Mouse (Mus musculus) E14TG2a.4 (cell line): ENCODE data around the gene Tln2.
A peak's percentile ranks its signal among the peaks of the same experiment; 100 is the strongest.

Experiments
- H3K27me3 ChIP-seq: 2 replicates; pipeline ENCODE4 v1.6.1; 2014; ENCODE audit warnings: low read length, control low read depth; ENCODE audit not compliant: insufficient read depth
- H3K36me3 ChIP-seq: 2 replicates; pipeline ENCODE4 v1.6.1; 2014; ENCODE audit warnings: low read length, control low read depth; ENCODE audit not compliant: insufficient read depth
- H3K4me1 ChIP-seq: replicated peaks from 2 replicates; pipeline ENCODE4 v1.6.1; 2014; ENCODE audit warnings: low read depth, low read length, control low read depth
- H3K4me3 ChIP-seq: replicated peaks from 2 replicates; pipeline ENCODE4 v1.5.1; 2014; ENCODE audit warnings: mild to moderate bottlenecking, low read length
- H3K9me3 ChIP-seq: 2 replicates; pipeline ENCODE4 v1.6.1; 2014; ENCODE audit warnings: low read length, control low read depth
- CTCF ChIP-seq: conservative IDR thresholded peaks from 2 replicates; pipeline ENCODE4 v1.5.1; 2014; ENCODE audit warnings: low read length
- NANOG ChIP-seq: IDR thresholded peaks from 2 replicates; pipeline ENCODE4 v1.6.1; 2014; ENCODE audit warnings: borderline replicate concordance, low read length, mixed read lengths
- POU5F1 ChIP-seq: IDR thresholded peaks from 2 replicates; pipeline ENCODE4 v1.6.1; 2014; ENCODE audit warnings: low read length, borderline replicate concordance

The Tln2 gene

DNA sequence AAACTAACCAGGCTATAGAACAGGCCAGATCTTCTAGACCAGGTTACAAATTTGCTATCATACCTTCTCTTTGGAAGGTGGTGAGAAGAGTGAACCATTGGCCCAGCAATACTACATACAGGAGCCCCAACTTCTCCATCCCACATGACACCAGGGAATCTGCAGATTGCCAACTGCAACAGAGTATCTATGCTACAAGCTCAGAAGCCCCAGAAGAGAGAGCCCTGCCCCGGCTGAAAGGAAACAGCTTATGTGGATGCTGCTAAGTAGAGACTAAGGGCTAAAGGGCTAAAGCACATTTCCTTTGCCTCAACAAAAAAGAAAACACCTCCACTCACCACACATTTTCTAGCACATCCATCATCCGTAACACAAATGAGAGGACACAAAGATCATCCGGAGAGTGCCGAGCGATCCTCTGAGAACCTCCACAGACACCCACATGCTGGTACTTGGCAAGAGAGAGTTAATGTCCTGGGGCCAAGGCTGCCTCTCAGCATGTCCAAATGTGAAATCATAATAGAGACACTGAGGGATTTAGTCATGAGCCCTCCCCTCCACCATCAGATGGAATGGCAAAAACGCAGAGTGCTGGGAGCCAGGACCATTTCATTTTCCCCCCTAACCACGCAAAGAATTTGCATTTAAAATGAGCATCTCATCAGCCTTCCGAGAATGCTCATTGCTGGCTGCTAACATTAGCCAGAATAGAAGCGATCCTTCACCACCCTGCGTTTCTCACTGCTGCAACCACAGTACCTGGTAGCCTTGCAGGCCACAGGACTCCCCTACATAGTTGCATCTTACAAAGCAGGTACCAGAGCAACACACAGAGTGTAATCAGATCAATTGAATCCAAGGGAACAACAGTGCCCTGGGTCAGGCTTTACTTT, 13.5 kb upstream of the Tln2 start:
- Histone ChIP-seq H3K4me3 (no peak overlapping the region), H3K27me3 (no peaks in the 10 kb centered on the region), H3K36me3 (peaks cover 4% of the 10 kb centered on the region; the same call in 1 of the 2 replicates), H3K4me1 (peaks cover 15% of the 10 kb centered on the region), H3K9me3 (peaks cover 5% of the 10 kb centered on the region; the same call in 1 of the 2 replicates)
- TF ChIP-seq NANOG (no peak), CTCF (no peak), POU5F1 (no peak)

GRCm38 (mm10) chr9:67565801-67566258, 6.3 kb upstream of the Tln2 start:
- no peak overlapping the region for H3K4me3 ChIP-seq
- H3K27me3 ChIP-seq, result no peaks in the 10 kb centered on the region
- TF ChIP-seq NANOG (no peak), CTCF (no peak), POU5F1 (no peak)
- no peaks in the 10 kb centered on the region; the same call in 1 of the 2 replicates for H3K36me3 ChIP-seq
- no peaks in the 10 kb centered on the region; the same call in 1 of the 2 replicates for H3K4me1 ChIP-seq
- H3K9me3 ChIP-seq, result no peaks in the 10 kb centered on the region

- peak overlapping the region; percentile 13; the same call in 1 of the 2 replicates for H3K4me3 ChIP-seq
- peaks cover 15% of the 10 kb centered on the region; the same call in 1 of the 2 replicates for H3K36me3 ChIP-seq
- H3K4me1 ChIP-seq, result peaks cover 52% of the 10 kb centered on the region
- H3K9me3 ChIP-seq, result peaks cover 8% of the 10 kb centered on the region
- no peaks in the 10 kb centered on the region for H3K27me3 ChIP-seq
- TF ChIP-seq POU5F1, result no peak
- TF ChIP-seq CTCF, result no peak
- TF ChIP-seq NANOG, result no peak
Observed at GRCm38 (mm10) chr9:67549811-67550501, 9.5 kb downstream of the Tln2 start.

GRCm38 (mm10) chr9:67549332-67549731, 10.2 kb downstream of the Tln2 start:
- Histone ChIP-seq H3K4me3 (peak overlapping the region; percentile 49), H3K9me3 (peaks cover 8% of the 10 kb centered on the region), H3K36me3 (peaks cover 15% of the 10 kb centered on the region; the same call in 1 of the 2 replicates), H3K27me3 (no peaks in the 10 kb centered on the region), H3K4me1 (peaks cover 54% of the 10 kb centered on the region)
- no peak for TF ChIP-seq CTCF

- Histone ChIP-seq H3K27me3 (no peaks in the 10 kb centered on the region), H3K9me3 (no peaks in the 10 kb centered on the region), H3K36me3 (no peaks in the 10 kb centered on the region), H3K4me1 (peaks cover 55% of the 10 kb centered on the region), H3K4me3 (no peak overlapping the region)
- no peak for TF ChIP-seq POU5F1
- TF ChIP-seq NANOG, result no peak
- no peak for TF ChIP-seq CTCF
Observed at GRCm38 (mm10) chr9:67546650-67547049, 12.9 kb downstream of the Tln2 start.

DNA sequence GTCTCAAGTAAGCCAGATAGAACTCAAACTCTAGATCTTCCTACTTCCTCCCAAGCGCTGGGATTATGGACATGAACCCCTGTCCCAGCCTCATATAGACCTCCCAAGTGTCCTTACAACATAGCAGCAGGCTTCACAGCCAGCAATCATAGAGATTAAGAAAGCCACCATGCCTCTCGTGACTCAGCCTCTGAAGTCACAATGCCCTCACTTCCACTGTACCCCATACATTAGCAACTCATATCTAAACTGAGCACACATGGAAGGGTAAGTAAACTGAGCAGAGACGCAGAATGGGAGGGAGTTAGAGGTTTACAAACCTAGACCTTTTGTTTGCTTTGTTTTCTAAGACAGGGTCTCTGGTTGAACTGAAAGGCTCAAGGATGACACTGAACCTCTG, 13.7 kb downstream of the Tln2 start:
- H3K36me3 ChIP-seq, result no peaks in the 10 kb centered on the region
- no peaks in the 10 kb centered on the region for H3K9me3 ChIP-seq
- TF ChIP-seq POU5F1, result no peak
- H3K4me3 ChIP-seq, result no peak overlapping the region
- H3K4me1 ChIP-seq, result peaks cover 58% of the 10 kb centered on the region
- H3K27me3 ChIP-seq, result no peaks in the 10 kb centered on the region

DNA sequence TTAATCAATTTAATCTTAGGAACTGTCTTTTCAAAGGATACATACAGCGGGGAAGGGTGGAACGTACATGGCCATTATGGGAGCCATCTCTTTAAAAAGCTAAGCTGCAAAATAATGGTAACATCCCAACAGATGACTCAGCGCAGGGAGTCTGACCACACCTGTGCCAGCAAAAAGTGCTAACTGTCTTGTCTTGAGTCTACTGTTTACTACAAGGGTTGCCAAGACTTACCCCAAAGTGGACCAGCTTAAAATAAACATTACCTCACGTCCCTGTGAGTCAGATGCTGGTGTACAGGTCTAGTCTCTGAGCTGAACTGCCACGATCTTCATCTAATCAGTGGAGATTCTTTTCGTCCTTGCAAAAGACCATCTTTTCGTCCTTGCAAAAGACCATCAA, 14.7 kb downstream of the Tln2 start:
- TF ChIP-seq POU5F1, result no peak
- no peak for TF ChIP-seq NANOG
- TF ChIP-seq CTCF, result no peak
- Histone ChIP-seq H3K36me3 (no peaks in the 10 kb centered on the region), H3K4me3 (no peak overlapping the region), H3K27me3 (no peaks in the 10 kb centered on the region), H3K9me3 (no peaks in the 10 kb centered on the region), H3K4me1 (peaks cover 57% of the 10 kb centered on the region)

- H3K36me3 ChIP-seq, result no peaks in the 10 kb centered on the region
- TF ChIP-seq CTCF, result no peak
- TF ChIP-seq POU5F1, result no peak
- no peak for TF ChIP-seq NANOG
- no peaks in the 10 kb centered on the region for H3K9me3 ChIP-seq
- peaks cover 47% of the 10 kb centered on the region for H3K4me1 ChIP-seq
- no peaks in the 10 kb centered on the region for H3K27me3 ChIP-seq
- no peak overlapping the region for H3K4me3 ChIP-seq
Observed at GRCm38 (mm10) chr9:67541948-67542347, 17.6 kb downstream of the Tln2 start.
